Mouse (Mus musculus) myocyte (in vitro differentiated cells): ENCODE data around the gene Ofd1.

Source experiments
- E2F4 ChIP-seq: IDR thresholded peaks from one replicate; pipeline ENCODE4 v1.6.1; 2011; ENCODE audit warnings: mild to moderate bottlenecking, control low read depth, moderate library complexity; ENCODE audit not compliant: insufficient read depth
- MAX ChIP-seq: IDR thresholded peaks from one replicate; pipeline ENCODE4 v1.6.1; 2011; ENCODE audit warnings: low read depth, mild to moderate bottlenecking, control low read depth
- MYOD1 ChIP-seq, 3 experiments: IDR thresholded peaks; one replicate each; pipeline ENCODE4 v1.6.1; 2011; ENCODE audit warnings: control low read depth in 2 of 3, low read depth in 2 of 3, mild to moderate bottlenecking in 2 of 3, moderate library complexity in 1 of 3; ENCODE audit not compliant: insufficient read length in 2 of 3, control insufficient read depth in 1 of 3
- POLR2A ChIP-seq: IDR thresholded peaks from one replicate; pipeline ENCODE4 v1.6.1; 2011; ENCODE audit warnings: low read depth, mild to moderate bottlenecking, control low read depth, moderate library complexity; ENCODE audit not compliant: insufficient read length
- REST ChIP-seq: IDR thresholded peaks from one replicate; pipeline ENCODE4 v1.6.1; 2011; ENCODE audit warnings: mild to moderate bottlenecking, control low read depth, moderate library complexity; ENCODE audit not compliant: insufficient read depth, insufficient read length

- no peak for TF ChIP-seq POLR2A
- TF ChIP-seq MYOD1 (IDR thresholded peaks at IDR 0.05; ENCODE audit: control insufficient read depth in 1 of 3, insufficient read length in 2 of 3, low read depth in 2 of 3) = no peak
- no peak for TF ChIP-seq E2F4
- TF ChIP-seq MAX = no peak
- no peak for TF ChIP-seq REST
Observed at GRCm38 (mm10) chrX:166344228-166345015, 96.1 kb downstream of the Ofd1 start.
